Mouse (Mus musculus): ENCODE measurements around the gene Tspyl4.

DNA sequence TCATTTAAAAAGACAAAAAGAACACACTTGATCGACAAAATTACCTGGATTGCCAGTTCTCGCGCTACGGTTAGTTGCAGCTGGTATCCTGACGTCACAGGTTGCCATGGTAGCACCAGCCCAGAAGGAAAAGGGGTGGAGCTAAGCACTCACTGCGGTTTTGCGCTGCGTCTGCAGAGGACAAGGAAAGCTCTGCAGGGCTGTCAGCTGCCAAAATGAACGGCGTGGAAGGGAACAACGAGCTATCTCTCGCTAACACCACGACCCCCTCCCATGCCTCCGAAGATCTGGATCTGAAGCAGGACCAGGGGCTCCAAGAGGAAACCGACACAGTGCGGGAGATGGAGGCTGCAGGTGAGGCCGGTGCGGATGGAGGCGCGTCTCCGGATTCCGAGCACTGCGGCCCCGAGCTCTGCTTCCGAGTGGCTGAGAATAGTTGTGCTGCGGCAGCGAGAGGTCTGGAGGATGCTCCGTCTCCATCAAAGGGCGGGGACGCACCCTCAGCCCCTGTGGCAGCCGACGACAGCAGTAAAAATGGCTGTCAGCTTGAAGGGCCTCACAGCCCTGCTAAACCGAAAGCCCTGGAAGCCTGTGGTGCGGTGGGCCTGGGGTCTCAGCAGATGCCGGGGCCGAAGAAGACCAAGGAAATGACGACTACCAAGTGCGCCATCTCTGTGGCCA, at the start of gene Tspyl4:
- TF ChIP-seq CTCF (IDR thresholded peaks at IDR 0.05; ENCODE audit: control insufficient read depth, insufficient read depth, insufficient replicate concordance, low read depth, low read length) = no peak; the same call in 1 of the 2 replicates
- TF ChIP-seq POLR2A (IDR thresholded peaks at IDR 0.05; ENCODE audit: control insufficient read depth, low read depth, low read length) = peak; percentile 95
